Mouse (Mus musculus): Measurements from ENCODE around the gene Gpm6a.
"Not testable (repeated sequence)": the region's sequence is repeated elsewhere in the genome, so short reads cannot be mapped to it uniquely, and the experiment has no call there.

The Gpm6a gene

DNA sequence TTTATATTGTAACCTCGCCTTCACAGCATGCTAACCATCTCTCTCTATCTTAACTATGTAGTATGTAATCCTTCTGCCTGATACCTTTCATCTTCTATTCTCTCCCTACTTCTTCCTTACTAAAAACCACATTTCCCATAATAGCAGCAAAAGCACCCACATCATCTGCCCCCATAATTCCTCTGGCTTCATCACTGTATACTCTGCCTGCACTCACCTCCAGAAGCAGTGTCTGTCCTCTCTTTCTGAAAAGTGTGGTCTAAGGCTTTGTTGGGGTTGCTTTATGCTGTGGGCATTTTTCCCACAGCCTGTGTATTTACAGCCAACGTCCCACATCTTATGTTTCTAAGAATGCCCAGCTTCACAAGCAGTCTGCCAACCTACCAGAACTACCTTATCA lies 57.6 kb downstream of the Gpm6a start:
- no peak for DNase-seq (ENCODE audit: low spot score)

DNA sequence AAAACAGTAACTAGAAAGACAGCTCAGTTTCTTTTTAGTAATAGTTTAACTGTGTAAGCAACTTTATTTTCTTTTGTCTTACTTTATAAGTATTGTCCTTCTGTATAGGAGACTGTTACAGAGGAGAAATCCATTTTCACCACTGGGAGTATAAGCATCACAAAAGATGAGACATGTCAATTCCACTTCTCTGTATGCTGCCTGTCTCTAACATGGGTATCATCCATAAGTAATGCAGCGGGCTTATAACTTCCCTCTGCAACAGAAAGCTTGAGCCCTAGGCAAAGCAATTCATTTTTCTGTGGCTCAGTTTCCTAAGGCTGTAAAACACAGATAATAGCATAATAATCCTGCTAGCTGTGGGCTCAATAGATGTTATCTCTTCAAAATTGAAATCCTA lies 62.4 kb downstream of the Gpm6a start:
- DNase-seq (ENCODE audit: low spot score), result no peak

DNA sequence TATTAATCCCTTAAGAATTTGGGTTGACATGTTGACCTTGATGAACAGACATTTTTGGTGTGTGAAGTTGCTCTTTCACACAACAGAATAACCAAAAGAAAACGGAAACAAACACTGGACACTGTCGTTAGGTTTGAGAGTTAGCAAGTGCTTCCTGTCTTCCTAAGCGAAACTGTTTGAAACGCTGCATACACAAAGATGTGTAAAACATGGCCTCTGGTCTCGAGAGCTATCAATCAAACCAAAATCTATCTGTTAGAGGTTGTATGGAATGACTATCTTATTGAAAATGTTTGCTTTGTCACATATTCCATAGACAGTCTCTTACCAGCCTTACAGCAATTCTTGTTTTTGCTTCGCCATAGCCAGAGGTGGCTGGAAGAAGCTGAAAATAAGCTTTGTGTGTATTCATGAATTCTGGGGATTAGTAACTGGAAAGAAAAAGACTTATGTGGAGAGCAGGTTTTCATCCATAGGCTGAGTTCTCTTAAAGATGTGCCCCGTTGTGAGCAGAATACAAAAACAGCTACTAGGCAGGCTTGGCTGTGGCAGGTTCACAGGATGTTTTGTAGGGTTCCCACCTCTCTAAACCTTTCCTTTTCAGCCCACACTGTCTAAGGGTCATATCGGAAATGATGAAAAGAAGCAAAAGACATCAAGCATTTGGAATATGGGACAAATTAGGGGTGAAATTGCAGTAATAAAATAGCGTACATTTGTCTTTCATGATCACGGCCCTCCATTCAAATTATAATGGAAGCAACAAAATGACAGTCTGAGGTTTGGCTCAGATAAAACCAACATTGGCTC lies 71.4 kb downstream of the Gpm6a start:
- DNase-seq (ENCODE audit: low spot score), result no peak

DNA sequence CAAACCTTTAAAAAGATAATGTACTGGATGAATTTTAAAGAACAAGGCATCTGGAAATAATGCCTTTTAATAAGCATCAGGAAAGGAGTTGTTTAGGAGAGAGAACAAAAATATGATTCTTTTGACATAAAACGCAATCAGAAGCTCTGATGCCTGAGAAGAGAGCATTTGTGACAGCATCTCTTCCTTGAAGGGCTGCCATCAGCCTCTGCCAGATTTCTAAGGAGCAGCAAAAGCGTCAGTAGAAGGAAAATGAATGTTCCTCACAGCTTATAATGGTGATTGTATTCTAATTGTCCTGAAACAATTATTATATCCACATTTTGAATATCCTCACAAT lies 72.0 kb downstream of the Gpm6a start:
- no peak for DNase-seq (ENCODE audit: low spot score)

DNA sequence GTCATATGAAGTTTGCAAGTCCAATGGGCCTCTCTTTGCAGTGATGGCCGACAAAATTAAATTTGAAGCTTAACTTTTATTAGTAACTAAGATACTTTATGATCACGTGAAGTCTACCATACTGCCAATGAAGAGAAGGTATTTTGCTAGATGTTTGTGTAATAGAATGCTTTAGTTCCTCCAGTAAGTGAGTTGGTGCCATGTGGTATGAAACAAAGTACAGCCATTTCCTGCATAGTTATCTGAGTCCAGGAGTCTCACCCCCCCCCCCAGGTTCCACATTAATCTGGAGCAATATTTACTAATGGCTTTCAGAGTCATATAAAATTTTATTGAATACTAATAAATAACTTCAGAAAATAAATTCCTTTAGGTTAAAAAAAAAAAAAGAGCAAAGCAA lies 73.7 kb downstream of the Gpm6a start:
- DNase-seq (ENCODE audit: low spot score), result no peak

DNA sequence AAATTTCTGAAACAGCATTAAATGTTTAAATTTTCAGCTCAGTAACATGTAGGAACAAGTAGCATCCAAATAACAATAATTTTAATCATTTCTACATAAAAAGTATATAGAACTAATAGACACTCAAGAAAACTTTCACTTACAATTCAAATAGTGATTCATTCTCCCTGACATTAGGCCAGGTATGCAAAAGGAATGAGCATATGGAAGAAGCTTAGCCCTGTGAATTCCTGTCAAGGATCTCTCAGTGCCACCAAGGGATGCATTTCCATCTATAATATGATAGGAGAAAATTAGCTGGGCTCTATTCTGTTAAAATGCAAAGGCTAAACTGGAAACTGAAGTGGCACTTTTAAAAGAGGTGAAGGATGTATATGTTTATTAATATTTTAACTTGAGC lies 76.5 kb downstream of the Gpm6a start:
- no peak for DNase-seq (ENCODE audit: low spot score)

DNA sequence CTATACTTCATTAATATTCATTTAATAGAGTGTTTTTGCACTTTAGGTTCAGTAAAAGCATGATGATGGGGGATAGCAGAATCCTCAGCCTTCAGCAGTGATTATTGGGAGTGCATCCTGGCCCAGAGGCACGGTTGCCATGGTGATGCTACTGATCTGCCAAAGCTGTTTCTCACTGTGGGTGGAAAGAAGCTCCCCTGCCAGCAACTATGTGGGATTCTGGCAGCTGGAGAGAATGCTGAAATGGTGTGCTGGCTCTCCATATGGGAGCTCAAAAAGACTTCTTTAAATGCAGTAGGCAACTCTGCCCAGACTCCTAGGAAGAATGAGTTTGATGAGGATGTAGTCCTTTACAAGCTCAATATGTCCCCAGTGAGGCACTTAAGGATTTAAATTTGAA lies 79.7 kb downstream of the Gpm6a start:
- DNase-seq (ENCODE audit: low spot score), result no peak

DNA sequence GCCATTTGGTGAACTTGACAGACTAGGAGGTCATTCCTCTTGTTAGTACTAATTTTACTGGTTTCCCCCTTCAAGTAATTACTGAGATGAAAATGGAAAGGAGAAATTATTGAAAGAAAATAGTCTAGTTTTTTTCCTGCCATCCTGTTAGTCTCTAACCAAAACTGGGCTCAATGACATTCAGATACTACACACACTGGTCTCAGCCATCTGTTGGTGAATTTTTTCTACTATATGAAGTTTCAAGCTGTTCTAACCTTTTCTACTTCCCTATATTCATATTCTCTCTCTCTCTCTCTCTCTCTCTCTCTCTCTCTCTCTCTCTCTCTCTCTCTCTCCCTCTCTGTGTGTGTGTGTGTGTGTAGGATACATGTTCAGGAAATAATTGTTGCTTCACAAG lies 80.8 kb downstream of the Gpm6a start:
- DNase-seq (ENCODE audit: low spot score), result no peak

DNA sequence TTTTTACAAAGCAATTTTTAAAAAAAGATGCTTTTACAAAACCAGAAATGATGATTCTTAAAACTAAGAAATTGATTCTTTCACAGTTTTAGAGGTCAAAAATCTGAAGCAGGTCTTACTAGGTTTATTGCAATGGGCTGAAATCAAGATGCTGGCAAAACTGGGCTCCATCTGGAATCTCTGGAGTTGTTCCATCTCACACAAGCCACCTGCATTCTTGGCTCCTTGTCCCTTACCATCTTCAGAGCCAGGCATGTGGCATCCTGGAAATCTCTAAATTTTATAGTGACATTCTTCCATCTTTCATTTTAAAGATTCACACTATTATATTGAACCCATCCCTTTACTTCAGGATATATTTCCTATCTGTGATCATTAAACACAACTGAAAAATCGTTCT lies 88.3 kb downstream of the Gpm6a start:
- no peak for DNase-seq (ENCODE audit: low spot score)

DNA sequence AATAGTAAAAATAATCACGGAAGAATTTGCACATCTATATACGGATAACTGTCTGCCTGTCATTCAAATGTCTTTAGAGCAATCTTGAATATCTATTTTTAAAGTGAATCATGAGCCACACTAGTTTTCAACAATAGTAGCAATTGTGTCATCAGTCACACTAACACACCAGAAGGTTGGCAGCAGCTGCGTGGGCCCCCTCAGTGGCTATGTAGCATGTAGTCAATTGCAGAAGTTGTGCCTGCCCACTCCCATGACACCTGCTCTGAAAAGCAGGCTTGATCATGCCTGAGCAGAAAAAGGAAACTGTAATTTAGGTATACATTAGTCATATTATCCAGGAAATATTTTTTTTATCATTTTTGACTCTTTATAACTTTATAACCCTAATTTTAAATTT lies 93.8 kb downstream of the Gpm6a start:
- DNase-seq (ENCODE audit: low spot score), result no peak

DNA sequence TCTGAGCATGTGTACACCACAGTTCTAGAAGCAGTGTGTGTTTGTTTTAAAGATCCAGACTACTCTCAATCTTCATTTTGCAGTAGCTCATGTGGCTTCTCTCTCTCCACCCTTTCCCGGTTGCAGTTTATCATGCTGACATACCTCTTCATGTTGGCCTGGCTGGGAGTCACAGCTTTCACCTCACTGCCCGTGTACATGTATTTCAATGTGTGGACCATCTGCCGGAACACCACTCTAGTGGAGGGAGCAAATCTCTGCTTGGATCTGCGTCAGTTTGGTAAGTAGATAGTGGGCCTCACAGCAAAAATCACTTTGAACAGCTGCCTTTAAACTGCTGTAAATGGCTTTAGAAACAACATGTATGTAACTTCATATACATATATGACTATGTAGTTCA lies 95.3 kb downstream of the Gpm6a start:
- DNase-seq (ENCODE audit: low spot score), result no peak

DNA sequence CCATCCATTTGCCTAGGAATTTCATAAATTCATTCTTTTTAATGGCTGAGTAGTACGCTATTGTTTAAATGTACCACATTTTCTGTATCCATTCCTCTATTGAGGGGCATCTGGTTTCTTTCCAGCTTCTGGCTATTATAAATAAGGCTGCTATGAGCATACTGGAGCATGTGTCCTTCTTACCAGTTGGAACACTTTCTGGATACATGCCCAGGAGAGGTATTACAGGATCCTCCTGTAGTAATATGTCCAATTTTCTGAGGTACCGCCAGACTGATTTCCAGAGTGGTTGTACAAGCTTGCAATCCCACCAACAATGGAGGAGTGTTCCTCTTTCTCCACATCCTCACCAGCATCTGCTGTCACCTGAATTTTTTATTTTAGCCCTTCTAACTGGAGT lies 114.2 kb downstream of the Gpm6a start:
- DNase-seq (ENCODE audit: low spot score), result not testable (repeated sequence)

DNA sequence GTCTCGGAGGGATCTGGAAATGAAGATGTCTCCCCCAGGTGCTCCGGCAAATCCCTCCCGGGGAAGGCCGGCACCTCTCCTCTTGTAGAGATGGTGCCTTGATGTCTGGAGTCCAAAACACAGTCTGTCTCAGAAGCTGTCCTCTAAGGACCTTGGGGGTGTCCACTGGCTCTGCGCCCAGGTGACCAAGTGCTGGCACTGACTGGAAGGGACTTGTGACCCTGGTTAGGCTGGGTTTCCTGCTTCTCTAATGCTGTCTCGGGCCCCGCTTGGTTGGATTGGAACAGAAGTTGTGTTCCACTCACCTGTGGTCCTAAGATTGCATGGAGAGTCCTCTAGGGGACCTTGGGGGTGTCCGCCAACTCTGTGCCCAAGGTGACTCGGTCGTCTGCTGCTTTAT lies 118.8 kb downstream of the Gpm6a start:
- no peak for DNase-seq (ENCODE audit: low spot score)

DNA sequence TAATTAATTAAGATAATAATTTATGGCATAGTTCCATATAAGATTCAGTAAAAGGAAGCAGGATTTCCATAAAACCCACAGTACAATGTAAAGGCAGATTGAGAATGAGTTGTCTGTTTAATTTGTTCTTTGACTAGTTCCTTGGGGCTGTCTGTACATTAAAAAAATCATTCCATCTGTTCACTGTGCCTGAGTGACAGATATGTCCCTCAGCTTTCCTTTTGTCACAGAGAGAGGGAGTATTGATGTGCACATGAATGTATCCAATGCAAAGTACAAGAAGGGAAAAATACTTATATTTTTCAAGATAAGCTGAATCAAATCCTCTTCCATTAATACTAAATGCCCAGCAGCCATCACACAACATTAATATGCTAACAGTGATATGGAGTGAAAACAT lies 147.6 kb downstream of the Gpm6a start:
- DNase-seq (ENCODE audit: low spot score), result no peak

DNA sequence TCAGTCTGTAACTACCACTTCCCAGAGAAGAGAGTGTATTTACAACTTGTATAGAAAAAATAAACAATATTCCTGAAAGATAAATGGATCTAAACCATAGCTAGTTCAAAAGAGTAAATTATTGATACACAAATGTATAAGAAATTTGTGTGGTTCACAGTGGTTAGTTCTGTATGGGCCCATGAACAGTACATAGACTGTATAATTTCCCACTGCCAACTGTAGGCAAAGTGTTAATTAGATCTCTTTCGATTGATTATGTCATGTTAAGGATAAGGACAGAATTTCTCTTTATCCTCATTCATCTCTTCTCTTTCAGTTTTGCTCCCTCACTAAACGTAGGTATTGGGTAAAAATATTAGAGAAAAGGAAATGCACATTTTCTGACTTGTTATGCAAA lies 148.4 kb downstream of the Gpm6a start:
- DNase-seq (ENCODE audit: low spot score), result no peak

DNA sequence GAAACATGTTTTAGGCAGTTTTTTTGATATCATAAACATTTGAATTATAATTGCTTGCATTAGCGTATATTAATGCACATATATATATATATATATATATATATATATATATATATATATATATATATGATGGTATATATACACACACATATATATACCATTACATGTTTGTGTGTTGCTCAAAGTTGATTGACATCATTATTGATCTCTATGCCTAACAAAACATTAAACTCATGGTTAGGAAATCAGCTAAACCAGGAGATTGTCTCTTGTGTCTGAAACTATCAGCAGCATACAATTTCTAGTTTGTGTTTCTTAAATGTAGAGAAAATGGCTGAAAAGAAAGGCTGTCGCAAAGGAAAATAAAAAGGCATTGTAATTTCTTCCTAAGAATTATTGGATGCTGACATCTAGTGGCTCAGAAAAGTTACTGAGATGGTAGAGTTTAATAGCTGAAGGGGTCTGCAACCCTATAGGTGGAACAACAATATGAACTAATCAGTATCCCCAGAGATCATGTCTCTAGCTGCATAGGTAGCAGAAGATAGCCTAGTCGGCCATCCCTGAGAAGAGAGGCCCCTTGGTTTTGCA lies 149.3 kb downstream of the Gpm6a start:
- no peak for DNase-seq (ENCODE audit: low spot score)

Data from adipocyte (in vitro differentiated cells).